Mouse (Mus musculus): Measurements from ENCODE around the gene Sowahd. TPM values are rescaled to one million over a fixed set of nuclear protein-coding genes. Genes with fewer than 3 reads are reported as not detected.
A peak's percentile ranks its signal among the peaks of the same experiment; 100 is the strongest.

The Sowahd gene
- polyA plus RNA-seq, 1 experiment, result 0.19 TPM

DNA sequence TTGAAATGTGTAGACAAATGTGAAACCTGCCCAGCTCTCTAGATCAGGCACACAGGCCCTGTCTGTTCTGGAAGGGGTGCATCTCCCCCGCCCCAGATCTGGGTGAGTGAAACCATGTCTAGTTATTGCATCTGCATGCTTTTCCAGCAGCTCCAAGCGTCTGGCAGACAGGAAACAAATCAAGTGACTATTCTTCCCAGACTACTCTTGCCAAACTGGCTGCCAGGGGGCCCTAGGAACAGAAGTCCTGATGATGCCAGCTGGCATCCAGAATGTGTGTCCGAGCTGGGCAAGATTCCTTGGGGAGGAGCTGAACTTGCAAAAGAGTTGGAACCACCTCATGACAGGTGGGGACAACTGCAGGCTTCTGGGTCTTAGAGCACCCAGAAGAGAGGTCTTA is 20.3 kb upstream of the Sowahd start:
- no peak for DNase-seq
- H3K4me3 ChIP-seq (ENCODE audit: control insufficient read depth, insufficient read depth, low read length), result no peak overlapping the region
- WGBS, result 87% methylated on average over 3 of the region's 3 CpGs
- H3K27ac ChIP-seq (ENCODE audit: control insufficient read depth, insufficient read depth, low read length), result no peak overlapping the region
- H3K27me3 ChIP-seq (ENCODE audit: control insufficient read depth, insufficient read depth, low read length), result no peaks in the 10 kb centered on the region
- TF ChIP-seq POLR2A (IDR thresholded peaks at IDR 0.05; ENCODE audit: control insufficient read depth, extremely low read depth, insufficient read depth, low read length, poor library complexity), result no peak
- no peak for TF ChIP-seq CTCF (IDR thresholded peaks at IDR 0.05; ENCODE audit: borderline replicate concordance, control insufficient read depth, extremely low read depth, insufficient read depth, low read length, poor library complexity)
- no peaks in the 10 kb centered on the region for H3K36me3 ChIP-seq (ENCODE audit: control insufficient read depth, insufficient read depth, low read length)
- no peaks in the 10 kb centered on the region for H3K4me1 ChIP-seq (replicated peaks; ENCODE audit: control insufficient read depth, insufficient read depth, low read length)

DNA sequence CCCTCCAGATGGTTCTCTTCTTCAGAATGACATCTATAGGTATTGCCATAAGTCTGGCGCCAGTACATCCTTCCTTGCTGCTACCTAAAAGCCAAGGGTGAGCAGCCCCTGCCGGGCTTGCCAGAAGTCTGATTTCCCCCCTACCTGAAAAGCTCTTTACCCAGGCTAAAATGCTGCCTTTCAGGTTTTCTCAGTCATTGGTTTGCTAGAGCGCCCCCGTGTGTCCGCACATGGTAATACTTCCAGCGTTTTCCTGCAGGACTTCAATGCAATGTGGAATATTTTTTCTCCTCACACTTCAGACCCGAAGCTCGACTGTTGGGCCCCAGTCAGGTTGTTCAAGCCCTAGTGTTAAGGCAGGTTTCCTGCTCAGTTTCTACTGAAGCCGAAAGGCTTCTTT is 5.9 kb upstream of the Sowahd start:
- no peaks in the 10 kb centered on the region for H3K4me1 ChIP-seq (replicated peaks; ENCODE audit: control insufficient read depth, insufficient read depth, low read length)
- no peaks in the 10 kb centered on the region for H3K27me3 ChIP-seq (ENCODE audit: control insufficient read depth, insufficient read depth, low read length)
- peak; percentile 43 for DNase-seq
- TF ChIP-seq POLR2A (IDR thresholded peaks at IDR 0.05; ENCODE audit: control insufficient read depth, extremely low read depth, insufficient read depth, low read length, poor library complexity) (no peak), CTCF (IDR thresholded peaks at IDR 0.05; ENCODE audit: borderline replicate concordance, control insufficient read depth, extremely low read depth, insufficient read depth, low read length, poor library complexity) (peak; percentile 20; the same call in 1 of the 2 replicates)
- H3K4me3 ChIP-seq (ENCODE audit: control insufficient read depth, insufficient read depth, low read length), result no peak overlapping the region
- 19% methylated on average over 8 of the region's 9 CpGs for WGBS
- no peak overlapping the region for H3K27ac ChIP-seq (ENCODE audit: control insufficient read depth, insufficient read depth, low read length)
- H3K36me3 ChIP-seq (ENCODE audit: control insufficient read depth, insufficient read depth, low read length), result no peaks in the 10 kb centered on the region

DNA sequence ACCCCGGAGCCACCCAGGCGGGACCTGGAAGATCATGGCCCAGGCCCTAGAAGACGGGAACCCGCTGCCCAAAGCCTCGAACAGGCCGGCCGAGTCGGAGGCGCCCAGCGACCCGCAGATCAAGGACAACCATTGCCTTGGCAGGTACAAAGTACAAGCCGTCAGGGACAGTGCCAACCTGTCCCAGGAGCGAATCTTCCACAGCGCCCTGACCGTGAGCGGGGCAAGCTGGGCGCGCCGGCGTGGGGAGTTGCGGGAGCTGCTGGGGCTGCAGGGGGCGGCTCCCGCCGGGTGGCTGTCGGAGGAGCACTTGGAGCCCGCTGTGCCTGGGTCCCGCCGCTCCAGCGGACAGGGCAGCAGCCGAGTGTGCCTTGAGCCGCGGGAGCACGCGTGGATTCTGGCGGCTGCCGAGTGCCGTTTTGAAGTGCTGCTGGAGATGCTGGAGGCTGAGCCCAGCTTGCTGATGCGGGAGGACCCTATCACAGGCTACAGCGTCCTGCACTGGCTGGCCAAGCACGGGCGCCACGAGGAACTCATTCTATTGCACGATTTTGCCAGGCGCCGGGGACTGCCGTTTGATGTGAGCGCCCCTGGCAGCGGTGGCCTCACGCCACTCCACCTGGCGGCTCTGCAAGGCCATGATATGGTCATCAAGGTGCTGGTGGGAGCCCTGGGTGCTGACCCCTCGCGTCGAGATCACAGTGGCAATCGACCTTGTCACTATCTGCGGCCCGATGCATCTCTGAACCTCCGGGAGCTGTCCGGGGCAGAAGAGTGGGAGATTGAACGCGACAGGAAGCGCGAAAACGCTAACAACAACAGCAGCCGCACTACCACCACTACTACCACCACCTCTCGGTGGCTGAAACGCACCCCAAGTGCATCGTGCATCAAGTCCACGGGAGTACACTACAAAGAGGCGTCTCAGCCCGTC is 512 bp downstream of the Sowahd start:
- Histone ChIP-seq H3K27me3 (ENCODE audit: control insufficient read depth, insufficient read depth, low read length) (peaks cover 16% of the 10 kb centered on the region; the same call in 1 of the 2 replicates), H3K27ac (ENCODE audit: control insufficient read depth, insufficient read depth, low read length) (no peak overlapping the region), H3K4me1 (replicated peaks; ENCODE audit: control insufficient read depth, insufficient read depth, low read length) (no peaks in the 10 kb centered on the region; the same call in 1 of the 2 replicates), H3K36me3 (ENCODE audit: control insufficient read depth, insufficient read depth, low read length) (no peaks in the 10 kb centered on the region), H3K4me3 (ENCODE audit: control insufficient read depth, insufficient read depth, low read length) (peak overlapping the region; percentile 4; the same call in 1 of the 2 replicates)
- TF ChIP-seq POLR2A (IDR thresholded peaks at IDR 0.05; ENCODE audit: control insufficient read depth, extremely low read depth, insufficient read depth, low read length, poor library complexity) (no peak), CTCF (IDR thresholded peaks at IDR 0.05; ENCODE audit: borderline replicate concordance, control insufficient read depth, extremely low read depth, insufficient read depth, low read length, poor library complexity) (no peak)
- WGBS, result 4% methylated on average over 63 of the region's 70 CpGs
- DNase-seq, result no peak

DNA sequence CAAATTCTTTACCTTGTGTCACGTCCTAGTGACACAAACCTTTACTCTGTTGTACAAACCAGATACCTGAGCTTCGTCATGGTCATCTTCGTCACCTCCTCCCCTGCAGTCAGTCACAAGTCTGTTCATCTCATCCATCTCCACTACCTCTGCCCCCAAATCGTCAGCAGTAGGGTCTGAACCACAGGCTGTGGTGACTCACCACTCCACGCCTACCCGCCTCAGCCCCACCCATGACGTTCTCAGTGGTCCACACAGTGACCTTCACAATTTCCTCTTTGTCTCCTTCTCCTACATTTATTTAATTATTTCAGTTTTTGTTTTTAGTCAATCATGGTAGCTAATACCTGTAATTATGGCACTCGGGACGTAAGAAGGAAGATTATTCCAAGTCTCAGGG is 15.3 kb downstream of the Sowahd start:
- TF ChIP-seq POLR2A (IDR thresholded peaks at IDR 0.05; ENCODE audit: control insufficient read depth, extremely low read depth, insufficient read depth, low read length, poor library complexity), result no peak
- no peak for TF ChIP-seq CTCF (IDR thresholded peaks at IDR 0.05; ENCODE audit: borderline replicate concordance, control insufficient read depth, extremely low read depth, insufficient read depth, low read length, poor library complexity)
- Histone ChIP-seq H3K36me3 (ENCODE audit: control insufficient read depth, insufficient read depth, low read length) (no peaks in the 10 kb centered on the region), H3K4me1 (replicated peaks; ENCODE audit: control insufficient read depth, insufficient read depth, low read length) (no peaks in the 10 kb centered on the region), H3K27ac (ENCODE audit: control insufficient read depth, insufficient read depth, low read length) (no peak overlapping the region), H3K27me3 (ENCODE audit: control insufficient read depth, insufficient read depth, low read length) (no peaks in the 10 kb centered on the region), H3K4me3 (ENCODE audit: control insufficient read depth, insufficient read depth, low read length) (no peak overlapping the region)
- no peak for DNase-seq
- 67% methylated on average over 9 of the region's 9 CpGs for WGBS

DNA sequence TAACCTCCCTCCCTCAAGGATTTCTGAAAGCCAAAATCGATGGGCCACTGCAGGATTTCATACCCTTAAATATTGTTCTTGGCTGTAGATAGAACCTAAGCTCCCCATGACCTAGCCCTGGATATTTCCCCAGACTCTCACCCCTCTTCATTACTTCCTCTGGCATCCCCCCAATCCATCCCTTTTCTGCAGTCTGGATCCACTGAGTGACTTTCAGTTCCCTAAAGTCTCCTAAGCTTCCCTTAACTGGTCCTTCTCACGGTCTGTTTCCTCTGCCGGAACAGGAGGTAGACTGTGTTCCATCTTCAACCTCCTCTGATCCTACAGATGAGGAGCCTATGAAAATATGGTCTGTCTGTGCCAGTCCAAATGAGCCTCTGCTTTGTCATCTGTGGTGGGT is 18.7 kb downstream of the Sowahd start:
- WGBS, result 66% methylated on average over 3 of the region's 3 CpGs
- TF ChIP-seq POLR2A (IDR thresholded peaks at IDR 0.05; ENCODE audit: control insufficient read depth, extremely low read depth, insufficient read depth, low read length, poor library complexity) (no peak), CTCF (IDR thresholded peaks at IDR 0.05; ENCODE audit: borderline replicate concordance, control insufficient read depth, extremely low read depth, insufficient read depth, low read length, poor library complexity) (no peak)
- H3K36me3 ChIP-seq (ENCODE audit: control insufficient read depth, insufficient read depth, low read length), result no peaks in the 10 kb centered on the region
- H3K27me3 ChIP-seq (ENCODE audit: control insufficient read depth, insufficient read depth, low read length), result no peaks in the 10 kb centered on the region
- no peak overlapping the region for H3K27ac ChIP-seq (ENCODE audit: control insufficient read depth, insufficient read depth, low read length)
- DNase-seq, result no peak
- H3K4me1 ChIP-seq (replicated peaks; ENCODE audit: control insufficient read depth, insufficient read depth, low read length), result no peaks in the 10 kb centered on the region
- H3K4me3 ChIP-seq (ENCODE audit: control insufficient read depth, insufficient read depth, low read length), result no peak overlapping the region

DNA sequence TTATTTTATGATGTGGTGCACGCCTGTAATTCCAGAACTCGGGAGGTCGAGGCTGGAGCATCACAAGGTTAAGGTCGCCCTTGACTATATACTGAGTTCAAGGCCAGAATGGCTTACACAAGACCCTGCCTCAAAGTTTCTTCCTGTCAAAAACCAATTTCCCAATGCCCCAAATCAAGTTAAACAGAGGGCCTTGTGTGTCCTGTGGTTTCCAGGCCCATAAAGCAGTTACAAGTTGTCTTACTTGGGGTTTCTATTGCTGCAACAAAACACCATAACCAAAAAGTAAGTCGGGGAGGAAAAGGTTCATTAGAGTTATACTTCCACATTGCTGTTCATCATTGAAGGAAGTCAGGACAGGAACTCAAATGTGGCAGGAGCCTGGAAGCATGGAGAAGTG is 20.1 kb downstream of the Sowahd start:
- 86% methylated on average over 5 of the region's 5 CpGs for WGBS
- DNase-seq, result no peak
- Histone ChIP-seq H3K4me3 (ENCODE audit: control insufficient read depth, insufficient read depth, low read length) (no peak overlapping the region), H3K27ac (ENCODE audit: control insufficient read depth, insufficient read depth, low read length) (no peak overlapping the region), H3K27me3 (ENCODE audit: control insufficient read depth, insufficient read depth, low read length) (no peaks in the 10 kb centered on the region), H3K4me1 (replicated peaks; ENCODE audit: control insufficient read depth, insufficient read depth, low read length) (no peaks in the 10 kb centered on the region), H3K36me3 (ENCODE audit: control insufficient read depth, insufficient read depth, low read length) (no peaks in the 10 kb centered on the region)
- TF ChIP-seq CTCF (IDR thresholded peaks at IDR 0.05; ENCODE audit: borderline replicate concordance, control insufficient read depth, extremely low read depth, insufficient read depth, low read length, poor library complexity), result no peak
- no peak for TF ChIP-seq POLR2A (IDR thresholded peaks at IDR 0.05; ENCODE audit: control insufficient read depth, extremely low read depth, insufficient read depth, low read length, poor library complexity)

Data from thymus, adult 2 months (tissue).